Mouse (Mus musculus): ENCODE results near the gene Defb29. TPM values are rescaled to one million over a fixed set of nuclear protein-coding genes. Genes with fewer than 3 reads are reported as not detected.

Gene Defb29
- not detected in 4 replicates for total RNA-seq (2023; ENCODE audit: inconsistent age)

GRCm38 (mm10) chr2:152539944-152540710 lies at the start of gene Defb29:
Gene Defb29 (minus strand): TSS chr2:152540098.

GRCm38 (mm10) chr2:152580107-152580506 lies 40.2 kb upstream of the Defb29 start, which contains the start of gene Defb19:
Gene Defb19 (minus strand): TSS chr2:152580312.

GRCm38 (mm10) chr2:152572114-152572794 lies 32.4 kb upstream of the Defb29 start, which contains the start of gene Defb21:
Gene Defb21 (plus strand): TSS chr2:152572744.

GRCm38 (mm10) chr2:152569038-152569437 lies 29.1 kb upstream of the Defb29 start, which contains the start of gene Gm17416:
Gene Gm17416 (plus strand): TSS chr2:152569338.

GRCm38 (mm10) chr2:152517981-152518380 lies 21.9 kb downstream of the Defb29 start, which contains the start of gene Defb28:
Gene Defb28 (plus strand): TSS chr2:152518255.

GRCm38 (mm10) chr2:152511592-152511991 lies 28.3 kb downstream of the Defb29 start, which contains the start of gene Defb26:
Gene Defb26 (minus strand): TSS chr2:152511692.

GRCm38 (mm10) chr2:152490038-152490437 lies 49.9 kb downstream of the Defb29 start, which contains the start of gene Defb22:
Gene Defb22 (minus strand): TSS chr2:152490138.

Other genes starting within 250 kb of the Defb29 start
- gene Tbc1d20, start 246.3 kb downstream of the Defb29 start, total RNA-seq (2023; ENCODE audit: inconsistent age): 71.6 to 89.0 TPM (median 76.0 TPM) in 4 replicates
- gene Rbck1, start 207.4 kb downstream of the Defb29 start, total RNA-seq (2023; ENCODE audit: inconsistent age): 180 to 202 TPM (median 196 TPM) in 4 replicates
- gene Trib3, start 196.1 kb downstream of the Defb29 start, total RNA-seq (2023; ENCODE audit: inconsistent age): 3.1 to 4.9 TPM (median 3.5 TPM) in 4 replicates
- not detected in 4 replicates for gene Nrsn2, start 163.5 kb downstream of the Defb29 start, total RNA-seq (2023; ENCODE audit: inconsistent age)
- 1.3 to 1.7 TPM (median 1.5 TPM) in 4 replicates for gene Sox12, start 142.0 kb downstream of the Defb29 start, total RNA-seq (2023; ENCODE audit: inconsistent age)
- gene Zcchc3, start 125.1 kb downstream of the Defb29 start, total RNA-seq (2023; ENCODE audit: inconsistent age): 1.9 to 3.1 TPM (median 3.0 TPM) in 4 replicates
- gene 6820408C15Rik, start 124.5 kb downstream of the Defb29 start, total RNA-seq (2023; ENCODE audit: inconsistent age): not detected in 4 replicates
- not detected in 4 replicates for gene Defb23, start 75.5 kb downstream of the Defb29 start, total RNA-seq (2023; ENCODE audit: inconsistent age)
- not detected in 4 replicates for gene Defb20, start 63.0 kb downstream of the Defb29 start, total RNA-seq (2023; ENCODE audit: inconsistent age)
- not detected in 4 replicates for gene Defb22, start 50.0 kb downstream of the Defb29 start, total RNA-seq (2023; ENCODE audit: inconsistent age)
- not detected in 4 replicates for gene Defb26, start 28.4 kb downstream of the Defb29 start, total RNA-seq (2023; ENCODE audit: inconsistent age)
- gene Defb28, start 21.8 kb downstream of the Defb29 start, total RNA-seq (2023; ENCODE audit: inconsistent age): not detected in 4 replicates
- not detected in 4 replicates for gene Gm17416, start 29.2 kb upstream of the Defb29 start, total RNA-seq (2023; ENCODE audit: inconsistent age)
- not detected in 4 replicates for gene Defb21, start 32.6 kb upstream of the Defb29 start, total RNA-seq (2023; ENCODE audit: inconsistent age)
- gene Defb19, start 40.2 kb upstream of the Defb29 start, total RNA-seq (2023; ENCODE audit: inconsistent age): not detected in 4 replicates
- gene Defb45, start 59.3 kb upstream of the Defb29 start, total RNA-seq (2023; ENCODE audit: inconsistent age): not detected in 4 replicates
- gene Defb36, start 64.2 kb upstream of the Defb29 start, total RNA-seq (2023; ENCODE audit: inconsistent age): not detected in 4 replicates
- gene Defb25, start 83.0 kb upstream of the Defb29 start, total RNA-seq (2023; ENCODE audit: inconsistent age): not detected in 4 replicates
- not detected in 4 replicates for gene Rem1, start 86.9 kb upstream of the Defb29 start, total RNA-seq (2023; ENCODE audit: inconsistent age)
- gene H13, start 129.4 kb upstream of the Defb29 start, total RNA-seq (2023; ENCODE audit: inconsistent age): 93.5 to 100 TPM (median 97.7 TPM) in 4 replicates
- 17.9 to 23.9 TPM (median 20.3 TPM) in 4 replicates for gene Mcts2, start 146.9 kb upstream of the Defb29 start, total RNA-seq (2023; ENCODE audit: inconsistent age)
- gene Id1, start 196.2 kb upstream of the Defb29 start, total RNA-seq (2023; ENCODE audit: inconsistent age): 0.51 to 0.61 TPM (median 0.57 TPM) in 3 of 4 replicates, not detected in the other
- not detected in 4 replicates for gene Cox4i2, start 214.1 kb upstream of the Defb29 start, total RNA-seq (2023; ENCODE audit: inconsistent age)

All from B cell, adult (primary cell).